Mouse (Mus musculus): ENCODE measurements around the gene Zfp868. TPM values are rescaled to one million over a fixed set of nuclear protein-coding genes. Genes with fewer than 3 reads are reported as not detected.
"Not testable (repeated sequence)": the region's sequence is repeated elsewhere in the genome, so short reads cannot be mapped to it uniquely, and the experiment has no call there.

Zfp868 gene
- polyA plus RNA-seq (2012; rRNA removed) = 4.8 and 5.2 TPM in 2 replicates

DNA sequence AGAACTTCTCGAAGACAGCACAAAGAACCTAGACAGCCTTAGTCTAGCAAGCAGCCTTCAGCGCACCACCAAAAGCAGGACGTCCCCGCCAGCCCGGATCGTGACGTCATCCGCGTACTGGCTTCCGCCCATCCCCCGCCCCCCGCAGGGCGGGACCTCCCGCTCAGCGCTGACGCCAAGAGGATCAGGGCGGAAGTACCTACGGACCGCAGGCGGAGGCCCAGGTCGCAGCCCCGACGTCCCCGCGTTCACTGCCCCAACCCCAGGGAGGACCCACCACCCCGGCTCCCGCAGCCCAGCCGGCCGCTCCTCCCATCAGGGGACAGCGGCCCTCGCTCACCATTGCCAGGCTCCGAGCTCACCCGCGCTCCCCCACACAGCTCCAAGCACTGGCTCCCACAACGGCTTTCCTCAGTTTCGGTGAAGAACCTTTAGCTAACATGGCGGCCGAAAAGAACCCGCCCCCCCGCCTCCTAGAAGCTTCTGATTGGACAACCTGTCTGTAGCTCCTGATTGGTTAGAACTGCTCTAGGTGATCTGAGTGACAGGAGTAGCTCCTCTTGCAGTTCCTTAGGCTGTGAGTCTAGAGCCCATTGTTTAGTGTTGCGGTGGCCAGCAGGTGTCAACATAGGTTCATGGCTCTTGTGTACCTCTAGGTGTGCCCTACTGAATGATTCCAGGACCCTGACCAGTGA is at the start of gene Zfp868:
TSS of gene Zfp868 (minus strand) at position 454 of the 695 bp plus-strand sequence.
- 1% methylated on average over 41 of the region's 41 CpGs for WGBS
- peak; percentile 89 for DNase-seq (ENCODE audit: low read depth, low spot score)

DNA sequence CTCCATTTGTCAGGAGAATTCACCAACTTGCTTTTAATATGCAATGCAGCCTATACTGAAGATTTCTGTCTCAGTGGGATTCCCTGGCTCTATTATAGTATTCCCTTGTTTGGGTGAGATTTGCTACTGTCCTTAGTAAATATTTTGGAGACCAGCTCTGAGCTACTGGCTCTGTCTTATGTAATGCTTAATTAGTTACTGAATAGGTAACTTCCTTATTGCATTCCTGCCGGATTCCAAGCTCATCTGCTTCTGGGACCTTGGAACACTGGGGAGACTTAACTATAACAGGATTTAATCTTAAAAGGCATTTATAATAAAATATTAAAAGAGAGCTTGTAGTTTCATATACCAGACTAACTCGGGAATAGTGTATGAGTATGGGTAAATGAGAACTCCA is 39.7 kb upstream of the Zfp868 start:
- 48% methylated on average over 2 of the region's 2 CpGs for WGBS
- DNase-seq (ENCODE audit: low read depth, low spot score) = not testable (repeated sequence)

DNA sequence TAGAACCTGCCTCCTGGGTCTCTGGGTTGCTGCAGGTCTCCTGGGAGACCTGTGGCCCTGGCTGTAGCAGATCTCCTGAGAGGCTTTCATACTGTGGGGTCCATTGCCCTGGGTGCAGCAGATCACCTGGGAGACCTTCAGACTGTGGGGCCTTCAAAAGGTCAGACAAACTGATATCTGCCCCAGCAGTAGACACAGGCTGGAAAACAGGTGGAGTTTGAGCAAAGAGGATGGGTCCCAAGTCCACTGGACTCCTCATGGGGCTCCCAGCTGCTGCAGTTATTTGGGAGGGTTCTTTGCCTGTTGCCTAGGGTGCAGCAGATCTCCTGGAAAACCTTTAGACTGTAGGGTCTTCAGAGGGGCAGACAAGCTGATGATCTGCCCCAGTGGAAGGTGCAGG is 35.9 kb upstream of the Zfp868 start:
- no peak for DNase-seq (ENCODE audit: low read depth, low spot score)

DNA sequence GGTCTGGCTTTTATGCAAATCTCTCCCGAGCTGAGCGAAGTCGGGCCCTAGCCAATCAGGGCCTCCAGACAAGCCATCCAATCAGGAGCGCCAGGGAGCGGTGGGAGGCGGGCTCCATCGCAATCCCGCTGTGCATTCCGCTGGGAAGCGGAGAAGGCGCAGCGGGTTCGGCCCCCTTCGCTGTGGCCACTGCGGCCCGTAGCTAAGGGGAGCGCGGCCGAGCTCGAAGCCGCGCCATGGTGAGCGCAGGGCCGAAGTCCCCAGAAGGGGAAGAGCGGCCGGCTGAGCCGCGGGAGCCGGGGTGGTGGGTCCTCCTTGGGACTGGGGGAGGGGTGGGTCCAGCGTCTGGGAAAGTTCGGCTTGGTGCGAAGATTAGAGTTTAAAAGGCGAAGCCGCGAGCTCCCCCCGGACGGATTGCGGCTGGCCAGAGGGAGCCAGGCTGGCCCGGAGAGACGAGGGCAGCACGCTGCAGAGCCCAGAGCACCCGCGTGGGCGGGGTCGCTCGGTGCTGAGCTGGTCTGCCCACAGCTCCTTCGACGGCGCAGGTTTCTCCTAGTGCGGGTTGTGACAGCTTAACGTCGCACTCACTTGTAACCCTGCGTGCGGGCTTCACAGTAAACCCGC is 29.1 kb upstream of the Zfp868 start, which contains the start of gene Zfp964:
TSS of gene Zfp964 (plus strand) at position 122 of the 624 bp plus-strand sequence.
- DNase-seq (ENCODE audit: low read depth, low spot score) = peak; percentile 76
- WGBS = under 1% methylated on average over 55 of the region's 55 CpGs

DNA sequence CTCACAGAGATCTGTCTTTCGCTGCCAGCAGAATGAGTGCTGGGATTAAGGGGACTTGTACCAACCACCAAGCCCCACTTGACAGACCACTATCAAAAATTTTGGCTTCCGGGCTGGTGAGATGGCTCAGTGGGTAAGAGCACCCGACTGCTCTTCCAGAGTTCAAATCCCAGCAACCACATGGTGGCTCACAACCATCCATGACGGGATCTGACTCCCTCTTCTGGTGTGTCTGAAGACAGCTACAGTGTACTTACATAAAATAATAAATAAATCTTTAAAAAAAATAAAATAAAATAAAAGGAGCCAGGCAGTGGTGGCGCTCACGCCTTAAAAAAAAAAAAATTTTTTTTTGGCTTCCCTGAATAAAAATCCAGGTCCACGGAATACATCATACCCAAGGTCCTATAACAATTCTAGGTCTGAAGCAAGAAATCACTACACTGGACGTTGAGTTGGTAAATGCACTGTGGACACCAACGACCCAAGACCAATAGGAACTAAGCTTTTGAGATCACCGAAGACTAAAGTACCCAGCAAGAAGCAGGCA is 28.5 kb upstream of the Zfp868 start:
- no peak for DNase-seq (ENCODE audit: low read depth, low spot score)
- 42% methylated on average over 10 of the region's 10 CpGs for WGBS

DNA sequence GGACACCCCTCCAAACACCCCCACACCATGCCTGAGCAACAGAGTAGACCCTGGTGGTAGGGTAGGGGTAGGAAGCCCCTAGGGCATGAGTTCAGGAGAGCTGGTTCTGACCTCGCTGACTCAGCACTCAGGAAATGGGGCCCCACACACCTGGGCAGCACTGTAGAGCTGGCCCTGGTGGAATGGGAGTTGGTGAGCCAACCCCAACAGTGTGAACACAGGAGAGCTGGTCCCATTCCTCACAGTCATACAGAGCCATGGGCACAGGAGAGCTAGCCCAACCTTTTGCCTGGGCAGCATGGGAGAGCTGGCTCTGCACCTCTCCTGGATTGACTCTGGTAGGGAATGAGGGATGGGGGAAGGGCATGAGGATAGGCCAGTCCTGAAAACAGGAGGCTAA is 7.3 kb downstream of the Zfp868 start:
- WGBS = 100% methylated on average over 1 of the region's 1 CpGs
- no peak for DNase-seq (ENCODE audit: low read depth, low spot score)

DNA sequence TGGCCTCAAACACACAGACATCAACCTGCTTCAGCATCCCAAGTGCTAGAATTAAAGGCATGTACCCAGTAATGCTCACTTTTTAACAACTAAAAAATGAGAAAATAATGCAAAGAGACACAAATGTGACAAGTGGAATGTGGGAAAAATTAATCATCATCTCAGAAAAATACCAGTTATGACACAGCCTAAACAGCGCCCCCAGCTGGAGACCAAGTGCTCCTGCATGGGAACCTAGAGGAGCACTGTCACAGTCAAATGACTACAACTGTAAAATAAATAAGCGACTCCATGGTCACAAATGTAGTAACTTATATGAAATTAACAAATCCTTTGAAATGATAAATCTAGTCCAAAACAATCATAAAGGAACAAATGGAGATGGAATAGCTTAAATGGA is 10.7 kb downstream of the Zfp868 start:
- DNase-seq (ENCODE audit: low read depth, low spot score) = no peak

DNA sequence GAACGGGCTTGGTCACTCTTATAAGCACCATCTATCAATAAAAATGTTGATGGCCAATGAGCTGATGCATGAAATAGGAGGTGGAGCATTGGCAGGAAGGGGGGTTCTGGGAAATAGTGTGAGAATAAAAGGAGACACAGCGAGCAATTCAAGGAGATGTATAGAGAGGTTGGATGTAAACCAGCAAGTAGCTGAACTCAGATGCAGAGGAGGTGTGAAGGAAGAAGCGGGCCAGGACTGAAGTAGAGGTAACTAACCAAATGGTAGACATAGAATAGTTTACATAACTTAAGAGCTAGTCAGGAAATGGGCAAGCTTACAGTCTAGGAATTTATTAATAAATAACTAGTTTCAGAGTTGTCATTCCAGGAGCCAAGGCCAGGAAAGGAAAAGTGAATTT is 27.8 kb downstream of the Zfp868 start:
- not testable (repeated sequence) for DNase-seq (ENCODE audit: low read depth, low spot score)
- WGBS = 72% methylated on average over 3 of the region's 3 CpGs

More for the DNA sequence above, 10.7 kb downstream of the Zfp868 start:
- 65% methylated on average over 2 of the region's 2 CpGs for WGBS

DNA sequence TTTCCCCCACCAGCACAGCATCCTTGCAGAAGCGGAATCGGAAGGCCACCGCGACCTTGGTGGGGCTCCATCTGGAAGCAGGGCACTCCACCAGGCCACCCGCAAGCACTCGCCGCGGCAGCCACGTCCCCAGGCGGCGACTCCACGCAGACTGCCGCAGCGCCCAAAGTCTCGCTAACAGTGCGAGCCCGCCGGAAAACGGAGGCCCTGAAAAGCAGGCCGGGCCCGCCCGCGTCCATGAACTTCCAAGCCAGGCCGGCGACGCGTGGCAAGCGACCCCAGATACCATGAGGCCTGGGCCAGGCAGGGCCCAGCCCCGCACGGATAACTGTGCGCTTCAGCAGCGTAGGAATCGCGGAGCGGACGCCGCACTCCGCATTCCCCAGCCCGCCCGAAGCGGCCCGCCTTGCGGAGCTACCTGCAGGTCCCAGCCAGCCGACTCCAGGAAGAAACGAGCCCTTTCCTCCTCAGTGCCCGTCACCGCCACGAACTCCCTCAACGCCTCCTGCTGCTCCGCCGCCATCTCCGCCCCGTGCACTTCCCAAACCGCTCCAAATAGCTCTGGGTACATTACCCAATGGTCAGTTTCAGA is 40.6 kb downstream of the Zfp868 start:
- WGBS = 2% methylated on average over 54 of the region's 54 CpGs
- no peak for DNase-seq (ENCODE audit: low read depth, low spot score)

DNA sequence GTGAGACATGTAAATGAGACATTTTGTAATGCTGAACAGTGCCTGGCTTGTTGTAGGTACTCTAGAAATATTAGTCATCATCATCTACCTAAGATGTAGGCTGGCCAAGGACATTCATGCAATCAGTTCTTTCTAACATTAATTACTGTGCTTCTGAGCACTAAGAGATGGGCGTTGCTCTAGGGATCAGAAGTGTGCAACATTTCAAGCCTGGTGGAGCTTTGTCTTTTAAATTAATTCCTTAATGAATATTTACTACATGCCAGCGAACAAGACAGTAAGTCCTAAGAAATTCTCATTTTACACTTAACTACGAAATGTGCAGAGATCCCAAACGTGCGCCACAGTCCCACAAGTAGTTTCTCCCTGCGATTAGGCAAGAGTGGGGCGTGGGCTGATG is 41.1 kb downstream of the Zfp868 start:
- 38% methylated on average over 7 of the region's 7 CpGs for WGBS
- not testable (repeated sequence) for DNase-seq (ENCODE audit: low read depth, low spot score)

Other genes with a start within 250 kb of the Zfp868 start
- gene Gm9495, start 172.0 kb downstream of the Zfp868 start, polyA plus RNA-seq (2012; rRNA removed) = not detected in 2 replicates
- gene Gm7697, start 102.6 kb downstream of the Zfp868 start, polyA plus RNA-seq (2012; rRNA removed) = not detected in 2 replicates
- gene Zfp964, start 28.9 kb upstream of the Zfp868 start, polyA plus RNA-seq (2012; rRNA removed) = 0.38 and 0.43 TPM in 2 replicates
- 3.0 and 3.9 TPM in 2 replicates for gene Zfp869, start 85.2 kb upstream of the Zfp868 start, polyA plus RNA-seq (2012; rRNA removed)
- gene Zfp963, start 124.4 kb upstream of the Zfp868 start, polyA plus RNA-seq (2012; rRNA removed) = 1.4 and 2.5 TPM in 2 replicates
- 1.2 TPM in 1 of 2 replicates, not detected in the other for gene Gm20422, start 149.3 kb upstream of the Zfp868 start, polyA plus RNA-seq (2012; rRNA removed)
- gene Atp13a1, start 165.6 kb upstream of the Zfp868 start, polyA plus RNA-seq (2012; rRNA removed) = 69.2 and 102 TPM in 2 replicates
- gene Zfp866, start 165.6 kb upstream of the Zfp868 start, polyA plus RNA-seq (2012; rRNA removed) = 6.0 and 8.5 TPM in 2 replicates
- 31.3 and 46.0 TPM in 2 replicates for gene Gmip, start 183.1 kb upstream of the Zfp868 start, polyA plus RNA-seq (2012; rRNA removed)
- 1.1 and 2.0 TPM in 2 replicates for gene Lpar2, start 196.9 kb upstream of the Zfp868 start, polyA plus RNA-seq (2012; rRNA removed)
- gene Pbx4, start 206.9 kb upstream of the Zfp868 start, polyA plus RNA-seq (2012; rRNA removed) = 3.3 and 6.5 TPM in 2 replicates

Data from large intestine, adult 2 months (tissue).